Mouse (Mus musculus) megakaryocyte, embryonic 14.5 days (primary cell): Measurements from ENCODE around the gene Cela1. TPM values are rescaled to one million over a fixed set of nuclear protein-coding genes. Genes with fewer than 3 reads are reported as not detected.

Source experiments
- H3K27me3 ChIP-seq: replicated peaks from 2 replicates; pipeline ENCODE3; 2012; ENCODE audit warnings: inconsistent platforms
- H3K36me3 ChIP-seq: replicated peaks from 2 replicates; pipeline ENCODE3; 2012; ENCODE audit warnings: low read length, inconsistent platforms, mixed read lengths
- H3K4me1 ChIP-seq: 2 replicates; pipeline ENCODE4 v1.6.1; 2012; ENCODE audit warnings: inconsistent platforms
- H3K4me3 ChIP-seq: replicated peaks from 2 replicates; pipeline ENCODE3; 2012; ENCODE audit warnings: moderate library complexity, mild to moderate bottlenecking, inconsistent platforms
- H3K9me3 ChIP-seq: 2 replicates; pipeline ENCODE4 v1.6.1; 2012; ENCODE audit warnings: inconsistent platforms
- FLI1 ChIP-seq: IDR thresholded peaks from 2 replicates; pipeline ENCODE4 v1.6.1; 2012; ENCODE audit warnings: low read length, inconsistent platforms, mixed read lengths
- GATA1 ChIP-seq: IDR thresholded peaks from 3 replicates; pipeline ENCODE4 v1.6.1; 2012; ENCODE audit warnings: mixed read lengths, low read length, inconsistent platforms, borderline replicate concordance
- polyA plus RNA-seq: library from polyadenylated mRNA; stranded (reverse); fragments of >175 nt; gene quantifications from 2 replicates; pipeline ENCODE4 v1.2.3, GENCODE M21; 2012; ENCODE audit warnings: low replicate concordance; ENCODE audit not compliant: insufficient read depth

Cela1 gene
- polyA plus RNA-seq, 1 experiment: 12.5 TPM

- no peak overlapping the region for H3K4me3 ChIP-seq
- peaks cover 86% of the 10 kb centered on the region for H3K36me3 ChIP-seq
- peaks cover 75% of the 10 kb centered on the region for H3K4me1 ChIP-seq
- H3K27me3 ChIP-seq: no peaks in the 10 kb centered on the region
- H3K9me3 ChIP-seq: no peaks in the 10 kb centered on the region
- TF ChIP-seq GATA1 (no peak), FLI1 (no peak)
Measured at GRCm38 (mm10) chr15:100646161-100646560, 41.6 kb downstream of the Cela1 start.

DNA sequence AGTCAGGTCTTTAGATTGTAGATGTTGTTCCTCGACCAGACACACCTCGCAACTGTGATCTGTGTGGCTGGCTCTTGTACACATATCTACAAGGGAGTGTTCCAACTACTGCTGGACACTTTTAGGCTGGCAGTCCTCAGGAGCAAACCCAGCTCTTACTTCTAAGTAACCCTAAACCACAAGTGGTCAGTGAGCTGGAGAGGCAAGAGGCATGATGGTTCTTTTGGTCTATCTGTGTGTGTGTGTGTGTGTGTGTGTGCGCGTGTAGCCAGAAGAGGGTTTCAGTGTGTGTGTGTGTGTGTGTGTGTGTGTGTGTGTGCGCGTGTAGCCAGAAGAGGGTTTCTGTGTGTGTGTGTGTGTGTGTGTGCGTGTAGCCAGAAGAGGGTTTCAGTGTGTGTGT is 45.3 kb downstream of the Cela1 start:
- Histone ChIP-seq H3K27me3 (no peaks in the 10 kb centered on the region), H3K4me1 (peaks cover 87% of the 10 kb centered on the region), H3K9me3 (no peaks in the 10 kb centered on the region), H3K36me3 (peaks cover 73% of the 10 kb centered on the region), H3K4me3 (no peak overlapping the region)
- no peak for TF ChIP-seq GATA1
- TF ChIP-seq FLI1: no peak

DNA sequence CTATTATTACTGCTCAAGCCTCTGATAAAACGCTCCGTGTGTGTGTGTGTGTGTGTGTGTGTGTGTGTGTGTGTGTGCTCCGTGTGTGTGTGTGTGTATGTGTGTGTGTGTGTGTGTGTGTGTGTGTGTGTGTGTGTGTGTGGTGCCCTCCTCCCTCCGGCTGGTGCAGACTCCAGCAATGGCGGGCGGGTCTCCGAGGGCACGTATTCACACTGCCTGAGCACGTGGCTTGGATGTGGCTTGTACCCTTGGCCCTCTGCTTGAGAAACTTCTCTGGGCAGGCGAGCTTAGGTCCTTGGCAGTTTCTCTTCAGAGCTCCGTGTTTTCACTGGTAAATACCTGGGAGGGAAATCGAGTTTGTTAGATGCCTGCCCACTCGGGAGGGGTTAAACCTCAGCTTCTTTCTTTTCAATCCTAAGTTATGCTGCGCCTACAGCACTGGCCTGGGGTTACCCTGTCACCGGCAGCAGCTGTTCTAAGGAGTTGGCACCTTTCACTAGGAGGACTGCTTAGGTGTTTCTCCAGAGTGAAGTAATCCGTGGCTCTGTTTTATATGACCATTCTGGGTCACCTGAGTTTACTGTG is 46.4 kb downstream of the Cela1 start:
- H3K27me3 ChIP-seq: peaks cover 8% of the 10 kb centered on the region
- peaks cover 67% of the 10 kb centered on the region for H3K36me3 ChIP-seq
- peaks cover 93% of the 10 kb centered on the region for H3K4me1 ChIP-seq
- no peak overlapping the region for H3K4me3 ChIP-seq
- no peak for TF ChIP-seq FLI1
- TF ChIP-seq GATA1: no peak
- no peaks in the 10 kb centered on the region for H3K9me3 ChIP-seq

DNA sequence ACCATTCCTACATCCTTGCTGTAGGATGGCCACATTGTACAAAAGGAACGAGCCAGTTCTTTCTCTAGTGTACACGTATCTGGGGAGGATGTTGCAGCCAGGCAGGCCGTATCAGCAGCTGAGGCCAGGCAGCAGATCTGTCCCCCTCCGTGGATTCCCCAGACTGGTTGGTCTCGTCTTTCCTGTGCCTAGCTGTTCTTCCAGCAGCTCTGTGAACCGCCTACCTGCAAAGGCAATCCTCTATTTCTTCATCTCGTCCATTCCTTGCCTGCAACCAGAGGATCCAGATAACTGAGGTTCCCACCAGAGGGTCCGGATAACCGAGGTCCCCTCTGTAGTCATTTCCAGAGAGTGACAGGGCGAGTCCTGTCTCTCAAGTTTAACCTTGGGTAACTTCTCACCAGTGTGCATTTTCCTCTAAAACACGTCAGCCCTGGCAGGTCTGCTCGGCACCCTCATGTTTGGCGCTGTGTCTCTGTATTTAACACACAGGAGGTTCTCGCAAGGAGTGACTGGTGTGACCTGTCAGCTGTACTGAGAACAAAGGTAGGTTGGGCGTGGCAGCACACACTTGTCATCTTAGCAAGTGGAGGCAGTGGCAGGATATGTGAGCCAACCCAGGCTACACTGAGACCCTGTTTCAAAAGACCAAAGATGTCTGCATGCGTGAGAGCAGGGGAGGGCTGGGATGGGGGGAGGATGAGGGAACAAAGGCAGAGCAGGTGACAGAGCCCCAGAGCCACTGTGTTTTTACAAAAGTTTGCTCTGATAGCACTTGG is 47.6 kb downstream of the Cela1 start:
- H3K4me3 ChIP-seq: peak overlapping the region; percentile 14
- H3K27me3 ChIP-seq: peaks cover 20% of the 10 kb centered on the region
- H3K4me1 ChIP-seq: peaks cover 93% of the 10 kb centered on the region
- peaks cover 56% of the 10 kb centered on the region for H3K36me3 ChIP-seq
- H3K9me3 ChIP-seq: no peaks in the 10 kb centered on the region
- TF ChIP-seq GATA1: no peak
- no peak for TF ChIP-seq FLI1

DNA sequence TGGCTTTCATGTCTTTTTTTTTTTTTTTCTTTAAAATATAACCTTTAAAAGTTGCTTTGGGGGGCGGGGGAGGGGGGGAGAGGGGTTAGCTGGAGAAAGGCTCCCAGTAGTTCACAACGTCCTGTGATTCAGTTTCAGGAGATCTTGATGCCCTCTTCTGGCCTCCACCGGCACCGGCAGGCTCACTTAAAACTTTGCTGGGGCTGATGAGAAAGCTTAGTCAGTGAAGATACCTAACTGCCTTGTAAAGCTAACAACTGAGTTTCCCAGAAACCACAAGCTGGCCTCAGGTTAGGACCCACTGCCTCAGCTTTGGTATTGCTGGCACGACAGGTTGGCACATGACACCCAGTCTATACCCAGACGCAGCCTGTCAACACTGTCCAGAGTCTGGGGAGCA is 50.1 kb downstream of the Cela1 start:
- TF ChIP-seq GATA1 (no peak), FLI1 (no peak)
- Histone ChIP-seq H3K4me3 (peak overlapping the region; percentile 93), H3K9me3 (no peaks in the 10 kb centered on the region), H3K4me1 (peaks cover 81% of the 10 kb centered on the region), H3K27me3 (peaks cover 31% of the 10 kb centered on the region), H3K36me3 (peaks cover 32% of the 10 kb centered on the region)

DNA sequence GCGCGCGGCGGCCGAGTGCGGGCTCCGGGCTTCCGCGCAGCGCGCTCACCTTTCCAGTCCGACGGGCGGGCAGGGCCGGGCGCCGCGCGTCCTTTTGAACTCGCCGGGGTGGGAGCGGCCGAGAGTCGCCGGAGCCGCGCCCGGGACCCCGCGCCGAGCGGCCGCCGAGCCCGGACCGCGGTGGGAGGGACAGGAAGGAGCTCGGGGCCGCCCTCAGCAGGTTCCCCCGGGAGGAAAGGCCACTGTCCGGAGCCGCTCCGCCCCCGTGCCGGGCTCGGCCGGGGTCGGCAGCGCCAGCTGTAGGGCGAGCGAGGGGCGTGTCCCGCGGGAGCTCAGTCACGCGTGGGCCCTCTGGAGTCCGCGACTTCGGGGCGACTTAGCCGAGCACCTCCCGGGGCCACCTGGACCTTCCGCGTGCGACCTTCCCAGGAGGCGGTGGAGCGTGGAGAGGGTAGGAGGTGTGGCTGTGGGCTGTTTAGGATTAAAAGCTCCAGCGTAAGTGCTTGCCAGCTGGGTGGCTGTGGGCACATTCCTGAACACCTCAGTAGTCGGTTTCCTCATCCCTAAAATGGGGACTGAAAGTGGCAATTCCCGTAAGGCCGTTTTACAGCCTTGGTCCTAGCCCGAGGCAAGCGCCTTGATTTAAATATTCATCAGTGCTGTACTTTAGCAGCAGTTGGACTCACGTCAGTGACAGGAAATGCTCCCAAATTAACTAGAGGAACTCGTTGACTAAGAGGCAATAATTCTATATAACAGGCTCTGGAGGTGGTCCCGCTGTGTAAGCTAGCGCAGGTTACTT is 50.8 kb downstream of the Cela1 start, which contains the start of gene Smagp:
Smagp (minus strand) TSS at position 241 of the 802 bp plus-strand sequence.
- Histone ChIP-seq H3K36me3 (peaks cover 27% of the 10 kb centered on the region), H3K4me3 (peak within 1 kb of the TSS; percentile 93), H3K27me3 (peaks cover 31% of the 10 kb centered on the region), H3K4me1 (peaks cover 81% of the 10 kb centered on the region), H3K9me3 (no peaks in the 10 kb centered on the region)
- TF ChIP-seq FLI1 (no peak), GATA1 (no peak)

GRCm38 (mm10) chr15:100635851-100636645 is 51.7 kb downstream of the Cela1 start:
- TF ChIP-seq FLI1 (no peak), GATA1 (no peak)
- Histone ChIP-seq H3K4me3 (peak overlapping the region; percentile 93), H3K27me3 (peaks cover 33% of the 10 kb centered on the region), H3K9me3 (no peaks in the 10 kb centered on the region), H3K4me1 (peaks cover 81% of the 10 kb centered on the region), H3K36me3 (peaks cover 19% of the 10 kb centered on the region)

- TF ChIP-seq GATA1 (no peak), FLI1 (no peak)
- Histone ChIP-seq H3K27me3 (peaks cover 35% of the 10 kb centered on the region), H3K4me1 (peaks cover 77% of the 10 kb centered on the region), H3K36me3 (peaks cover 11% of the 10 kb centered on the region), H3K9me3 (no peaks in the 10 kb centered on the region), H3K4me3 (peak overlapping the region; percentile 93)
Measured at GRCm38 (mm10) chr15:100635239-100635638, 52.5 kb downstream of the Cela1 start.

GRCm38 (mm10) chr15:100633341-100633740 is 54.4 kb downstream of the Cela1 start:
- no peak overlapping the region for H3K4me3 ChIP-seq
- H3K4me1 ChIP-seq: peaks cover 76% of the 10 kb centered on the region
- TF ChIP-seq FLI1: no peak
- TF ChIP-seq GATA1: no peak
- H3K9me3 ChIP-seq: no peaks in the 10 kb centered on the region
- H3K27me3 ChIP-seq: peaks cover 41% of the 10 kb centered on the region
- H3K36me3 ChIP-seq: peaks cover 4% of the 10 kb centered on the region
